ENCODE assay signal across 7 mouse cellular contexts in genomic region chr1:118981943-118982804, GRCm38 (mm10).
DNase-seq lines count a peak whose midpoint lies in the region; ATAC-seq and TF ChIP-seq lines count a peak whose summit lies in the region.

No protein-coding gene starts in this region.

- no peak for TF ChIP-seq EP300 in heart, adult 2 months (IDR thresholded peaks at IDR 0.05; ENCODE audit: insufficient read depth, low read depth, low read length)

- peaks cover 60% of the 10 kb centered on the region for H3K4me1 ChIP-seq in embryonic facial prominence, embryonic 10.5 days
- H3K4me1 ChIP-seq in heart, adult 2 months (ENCODE audit: control insufficient read depth, insufficient read depth, low read length) = peaks cover 4% of the 10 kb centered on the region; the same call in 1 of the 2 replicates
- H3K4me1 ChIP-seq in intestine, embryonic 16.5 days (ENCODE audit: control insufficient read depth, insufficient read depth, low read length) = peaks cover 46% of the 10 kb centered on the region
- H3K4me1 ChIP-seq in liver, embryonic 12.5 days = 0 out of 2 replicates have a peak, but pooled peaks cover 8% of the 10 kb centered on the region
- peaks cover 55% of the 10 kb centered on the region for H3K4me1 ChIP-seq in neural tube, embryonic 13.5 days (replicated peaks)

- TF ChIP-seq CTCF in heart, adult 2 months (IDR thresholded peaks at IDR 0.05) = no peak

- ATAC-seq in intestine, embryonic 16.5 days = peak; percentile 87
- 0 out of 2 replicates have a peak, but pooled peaks have one; percentile 32 for ATAC-seq in liver, embryonic 12.5 days
- peak; percentile 84 for ATAC-seq in neural tube, embryonic 13.5 days (ENCODE audit: low read depth)
- no peak; the same call in 1 of the 2 replicates for ATAC-seq in granulocyte monocyte progenitor cell, adult 5-6 weeks (replicated peaks; ENCODE audit: poor library complexity, severe bottlenecking)

- no peaks in the 10 kb centered on the region for H3K27me3 ChIP-seq in embryonic facial prominence, embryonic 10.5 days (replicated peaks; ENCODE audit: low read depth, poor library complexity, severe bottlenecking)
- no peaks in the 10 kb centered on the region for H3K27me3 ChIP-seq in heart, adult 2 months (ENCODE audit: control insufficient read depth, insufficient read depth, low read length)
- H3K27me3 ChIP-seq in intestine, embryonic 16.5 days (replicated peaks; ENCODE audit: control insufficient read depth, insufficient read depth, low read length) = no peaks in the 10 kb centered on the region
- H3K27me3 ChIP-seq in liver, embryonic 12.5 days (replicated peaks) = no peaks in the 10 kb centered on the region
- H3K27me3 ChIP-seq in neural tube, embryonic 13.5 days = peaks cover 8% of the 10 kb centered on the region; the same call in 1 of the 2 replicates

- 21% methylated on average over 16 of the region's 16 CpGs for WGBS in embryonic facial prominence, embryonic 10.5 days
- 36% methylated on average over 16 of the region's 16 CpGs for WGBS in heart, adult 2 months
- 28% methylated on average over 16 of the region's 16 CpGs for WGBS in intestine, embryonic 16.5 days
- WGBS in liver, embryonic 12.5 days (ENCODE audit: insufficient replicate concordance) = 47% methylated on average over 16 of the region's 16 CpGs
- WGBS in neural tube, embryonic 13.5 days = 21% methylated on average over 16 of the region's 16 CpGs

- H3K9ac ChIP-seq in heart, adult 2 months (ENCODE audit: low read depth, low read length) = no peak overlapping the region
- peak overlapping the region; percentile 32 for H3K9ac ChIP-seq in intestine, embryonic 16.5 days (ENCODE audit: low read depth, low read length)
- H3K9ac ChIP-seq in liver, embryonic 12.5 days = no peak overlapping the region
- H3K9ac ChIP-seq in neural tube, embryonic 13.5 days = peak overlapping the region; percentile 9; the same call in 1 of the 2 replicates

- intact Hi-C loops in heart, adult 2 months (cut with DNase I) = loop anchor here (5.0 kb wide), 1 partner anchor 70 kb away; the partner anchor contains the start of gene Gli2

- DNase-seq in adrenal gland, postnatal 14 days = peak; percentile 45
- DNase-seq in embryonic facial prominence, embryonic 10.5 days (ENCODE audit: low spot score) = peak; percentile 86
- peak; percentile 73 to 76 for DNase-seq in heart, adult 2 months

- peak overlapping the region; percentile 82 for H3K27ac ChIP-seq in embryonic facial prominence, embryonic 10.5 days (replicated peaks)
- peak overlapping the region; percentile 26 for H3K27ac ChIP-seq in heart, adult 2 months
- peak overlapping the region; percentile 91 for H3K27ac ChIP-seq in intestine, embryonic 16.5 days (ENCODE audit: low read length)
- peak overlapping the region; percentile 36; the same call in 1 of the 2 replicates for H3K27ac ChIP-seq in liver, embryonic 12.5 days
- peak overlapping the region; percentile 67 for H3K27ac ChIP-seq in neural tube, embryonic 13.5 days (replicated peaks)

- H3K9me3 ChIP-seq in embryonic facial prominence, embryonic 10.5 days = no peaks in the 10 kb centered on the region
- no peaks in the 10 kb centered on the region for H3K9me3 ChIP-seq in intestine, embryonic 16.5 days (ENCODE audit: control insufficient read depth, low read length)
- no peaks in the 10 kb centered on the region for H3K9me3 ChIP-seq in liver, embryonic 12.5 days (replicated peaks)
- no peaks in the 10 kb centered on the region for H3K9me3 ChIP-seq in neural tube, embryonic 13.5 days

- TF ChIP-seq POLR2A in heart, adult 2 months (IDR thresholded peaks at IDR 0.05; ENCODE audit: insufficient read depth, low read depth, low read length) = no peak

- H3K36me3 ChIP-seq in embryonic facial prominence, embryonic 10.5 days (replicated peaks) = peaks cover 32% of the 10 kb centered on the region
- H3K36me3 ChIP-seq in heart, adult 2 months (ENCODE audit: control insufficient read depth, insufficient read depth, low read length) = no peaks in the 10 kb centered on the region
- no peaks in the 10 kb centered on the region for H3K36me3 ChIP-seq in intestine, embryonic 16.5 days (ENCODE audit: control insufficient read depth, insufficient read depth, low read length)
- H3K36me3 ChIP-seq in liver, embryonic 12.5 days = no peaks in the 10 kb centered on the region
- H3K36me3 ChIP-seq in neural tube, embryonic 13.5 days = no peaks in the 10 kb centered on the region

- no peaks in the 10 kb centered on the region for H3K79me2 ChIP-seq in heart, adult 2 months (replicated peaks; ENCODE audit: control insufficient read depth, insufficient read depth, low read length)

- H3K4me2 ChIP-seq in intestine, embryonic 16.5 days (ENCODE audit: low read depth, low read length) = peak overlapping the region; percentile 51
- H3K4me2 ChIP-seq in liver, embryonic 12.5 days = no peak overlapping the region
- H3K4me2 ChIP-seq in neural tube, embryonic 13.5 days = peak overlapping the region; percentile 15

- H3K4me3 ChIP-seq in embryonic facial prominence, embryonic 10.5 days = peak overlapping the region; percentile 35
- no peak overlapping the region for H3K4me3 ChIP-seq in heart, adult 2 months
- peak overlapping the region; percentile 38 for H3K4me3 ChIP-seq in intestine, embryonic 16.5 days (ENCODE audit: low read length)
- no peak overlapping the region for H3K4me3 ChIP-seq in liver, embryonic 12.5 days
- no peak overlapping the region for H3K4me3 ChIP-seq in neural tube, embryonic 13.5 days

Comparison
In these comparisons a context has a peak if more than half of its experiments do, and no peak if none do; other contexts are left out.
1. H3K27ac ChIP-seq: peak in every context shown above with its lines; median percentile 91 in intestine, embryonic 16.5 days; 82 in embryonic facial prominence, embryonic 10.5 days; 67 in neural tube, embryonic 13.5 days; 36 in liver, embryonic 12.5 days; 26 in heart, adult 2 months.
2. H3K4me3 ChIP-seq: peak in embryonic facial prominence, embryonic 10.5 days (single experiment) and intestine, embryonic 16.5 days (single experiment); none in heart, adult 2 months (single experiment), liver, embryonic 12.5 days (single experiment) and neural tube, embryonic 13.5 days (single experiment).
3. H3K9ac ChIP-seq: peak in intestine, embryonic 16.5 days (single experiment) and neural tube, embryonic 13.5 days (single experiment); none in heart, adult 2 months (single experiment) and liver, embryonic 12.5 days (single experiment).
4. Peak in every context shown above with its lines, with median percentiles within 50 percentile points of each other: DNase-seq.